Mouse (Mus musculus) G1E (cell line): ENCODE data around the gene Jun.

Experiments
- CTCF ChIP-seq: IDR thresholded peaks from 2 replicates; pipeline ENCODE4 v1.5.1; 2012; ENCODE audit warnings: low read depth, low read length, inconsistent platforms, mixed read lengths
- GATA1 ChIP-seq: IDR thresholded peaks from 2 replicates; pipeline ENCODE4 v1.6.1; 2012; ENCODE audit warnings: borderline replicate concordance, low read length, inconsistent platforms, mixed read lengths

DNA sequence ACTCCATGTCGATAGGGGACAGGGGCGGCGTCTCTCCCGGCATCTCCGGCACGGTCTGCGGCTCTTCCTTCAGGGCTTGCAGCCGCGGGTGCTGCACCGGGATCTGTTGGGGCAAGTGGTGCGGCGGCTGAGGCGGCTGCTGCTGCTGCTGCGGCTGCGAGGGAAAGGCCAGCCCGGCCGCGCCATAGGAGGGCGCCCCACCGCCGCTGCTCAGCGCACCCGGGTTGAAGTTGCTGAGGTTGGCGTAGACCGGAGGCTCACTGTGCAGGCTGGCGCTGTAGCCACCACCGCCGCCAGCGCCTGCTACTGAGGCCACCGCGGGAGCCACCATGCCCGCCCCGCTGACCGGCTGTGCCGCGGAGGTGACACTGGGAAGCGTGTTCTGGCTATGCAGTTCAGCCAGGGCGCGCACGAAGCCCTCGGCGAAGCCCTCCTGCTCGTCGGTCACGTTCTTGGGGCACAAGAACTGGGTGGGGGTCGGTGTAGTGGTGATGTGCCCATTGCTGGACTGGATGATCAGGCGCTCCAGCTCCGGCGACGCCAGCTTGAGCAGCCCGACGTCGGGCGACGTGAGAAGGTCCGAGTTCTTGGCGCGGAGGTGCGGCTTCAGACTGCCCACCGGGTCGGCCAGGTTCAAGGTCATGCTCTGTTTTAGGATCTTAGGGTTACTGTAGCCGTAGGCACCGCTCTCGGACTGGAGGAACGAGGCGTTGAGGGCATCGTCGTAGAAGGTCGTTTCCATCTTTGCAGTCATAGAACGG is 1.3 kb downstream of the Jun start:
- TF ChIP-seq CTCF (no peak), GATA1 (no peak)
